Mouse (Mus musculus) gonadal fat pad, adult 2 months (tissue): ENCODE data around the gene Ubash3b. TPM values are rescaled to one million over a fixed set of nuclear protein-coding genes. Genes with fewer than 3 reads are reported as not detected.

Source experiments
- DNase-seq: peaks from one replicate; pipeline ENCODE4 v3.0.0-alpha.2; 2012; ENCODE audit warnings: low read depth
- polyA plus RNA-seq: library from polyadenylated mRNA; depleted of rRNA; stranded (reverse); fragments of >200 nt; gene quantifications from 2 replicates; pipeline ENCODE4 v1.2.3, GENCODE M21; 2012; rRNA removed

Gene Ubash3b
- polyA plus RNA-seq = 2.5 and 3.0 TPM in 2 replicates

- no peak for DNase-seq
Measured at GRCm38 (mm10) chr9:41161413-41161812, at the start of gene Ubash3b. Gene Ubash3b, minus strand, starts transcription at chr9:41161697.

GRCm38 (mm10) chr9:41207130-41208104 is 45.9 kb upstream of the Ubash3b start:
- DNase-seq = peak; percentile 79

GRCm38 (mm10) chr9:41206717-41207116 is 45.2 kb upstream of the Ubash3b start:
- no peak for DNase-seq

GRCm38 (mm10) chr9:41205267-41205666 is 43.8 kb upstream of the Ubash3b start:
- DNase-seq = no peak

GRCm38 (mm10) chr9:41199456-41200252 is 38.2 kb upstream of the Ubash3b start:
- DNase-seq = no peak

GRCm38 (mm10) chr9:41198501-41199265 is 37.2 kb upstream of the Ubash3b start:
- DNase-seq = no peak

GRCm38 (mm10) chr9:41195742-41196311 is 34.3 kb upstream of the Ubash3b start:
- DNase-seq = no peak

GRCm38 (mm10) chr9:41191651-41192210 is 30.2 kb upstream of the Ubash3b start:
- no peak for DNase-seq

- DNase-seq = no peak
Measured at GRCm38 (mm10) chr9:41190745-41191482, 29.4 kb upstream of the Ubash3b start.

- DNase-seq = no peak
Measured at GRCm38 (mm10) chr9:41187939-41188338, 26.4 kb upstream of the Ubash3b start.

GRCm38 (mm10) chr9:41187498-41187897 is 26.0 kb upstream of the Ubash3b start:
- no peak for DNase-seq

- DNase-seq = no peak
Measured at GRCm38 (mm10) chr9:41185331-41185730, 23.8 kb upstream of the Ubash3b start.

- DNase-seq = no peak
Measured at GRCm38 (mm10) chr9:41182550-41182949, 21.1 kb upstream of the Ubash3b start.

- no peak for DNase-seq
Measured at GRCm38 (mm10) chr9:41181803-41182202, 20.3 kb upstream of the Ubash3b start.

GRCm38 (mm10) chr9:41181372-41181771 is 19.9 kb upstream of the Ubash3b start:
- DNase-seq = no peak

GRCm38 (mm10) chr9:41179056-41179455 is 17.6 kb upstream of the Ubash3b start:
- DNase-seq = no peak

- DNase-seq = no peak
Measured at GRCm38 (mm10) chr9:41173158-41173557, 11.7 kb upstream of the Ubash3b start.

GRCm38 (mm10) chr9:41172426-41172825 is 10.9 kb upstream of the Ubash3b start:
- DNase-seq = no peak

- no peak for DNase-seq
Measured at GRCm38 (mm10) chr9:41170026-41170425, 8.5 kb upstream of the Ubash3b start.

GRCm38 (mm10) chr9:41168656-41169055 is 7.2 kb upstream of the Ubash3b start:
- DNase-seq = no peak
